Mouse (Mus musculus) cerebellum, postnatal 25 days (tissue): ENCODE results near the gene Adamts9.
A peak's percentile ranks its signal among the peaks of the same experiment; 100 is the strongest.

Experiments used
- DNase-seq, 2 experiments: peaks; one replicate each; pipeline ENCODE4 v3.0.0; 2021; ENCODE audit warnings: mixed read lengths in 2 of 2

Adamts9 gene

DNA sequence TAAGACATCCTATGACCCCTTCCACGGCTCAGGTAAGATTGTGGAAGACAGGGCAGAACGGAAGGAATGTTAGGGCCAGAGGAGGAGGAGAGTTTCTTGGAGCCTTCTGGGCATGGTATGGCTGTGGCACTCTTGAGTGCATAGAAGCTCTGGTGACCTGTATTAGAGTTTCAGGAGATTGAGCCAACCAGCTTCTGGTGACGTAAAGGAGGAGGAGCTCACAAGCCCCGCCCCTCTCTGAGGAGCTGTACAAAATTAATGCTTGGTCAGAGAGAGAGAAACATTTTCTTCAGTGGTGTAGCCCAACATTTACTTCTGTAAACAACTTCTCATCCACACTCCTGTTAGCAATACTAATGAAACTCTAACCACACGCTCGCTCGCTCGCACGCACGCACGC is 140.9 kb downstream of the Adamts9 start:
- no peak for DNase-seq

GRCm38 (mm10) chr6:92801462-92801861 is 141.8 kb downstream of the Adamts9 start:
- no peak for DNase-seq

DNA sequence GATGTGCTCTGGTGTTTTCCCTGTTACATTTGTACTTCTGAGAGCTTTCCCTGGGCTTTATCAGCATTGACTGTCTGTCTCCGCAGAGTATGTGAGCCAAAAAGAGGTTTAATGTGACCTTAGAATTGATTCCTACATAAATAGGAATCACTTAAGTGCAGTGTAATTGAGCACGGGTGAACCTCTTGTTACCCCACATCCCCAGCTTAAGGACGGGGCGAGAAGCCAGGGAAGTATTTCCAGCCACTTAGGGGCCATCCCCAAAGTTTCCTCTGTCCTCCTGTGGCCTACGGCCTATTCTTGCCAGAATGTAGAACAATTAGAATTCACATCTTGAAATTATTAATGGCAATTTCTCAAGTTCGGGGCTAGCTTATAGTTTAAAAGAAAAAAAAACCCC is 149.5 kb downstream of the Adamts9 start:
- DNase-seq: no peak

DNA sequence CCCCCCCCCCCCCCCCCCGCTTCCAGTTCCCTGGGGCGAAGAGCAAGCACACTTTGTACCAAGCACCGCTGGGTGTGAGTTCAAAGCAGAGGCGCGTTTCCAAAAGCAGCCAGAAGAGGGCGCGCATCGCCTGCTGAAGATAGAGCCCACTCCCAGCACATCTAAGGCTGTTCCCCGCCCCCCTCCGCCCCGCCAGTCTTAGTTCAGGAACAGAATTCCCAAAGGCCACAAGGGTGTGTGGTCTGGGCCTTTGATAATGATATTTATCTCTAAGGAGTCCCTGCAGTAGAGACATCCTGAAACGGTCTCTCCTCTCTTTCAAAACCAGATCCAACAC is 155.9 kb downstream of the Adamts9 start:
- peak; percentile 83 to 90 for DNase-seq

- no peak for DNase-seq
Measured at GRCm38 (mm10) chr6:92786701-92787375, 156.5 kb downstream of the Adamts9 start.

- peak; percentile 51 to 75 for DNase-seq
Measured at GRCm38 (mm10) chr6:92784782-92785181, 158.5 kb downstream of the Adamts9 start.

- no peak for DNase-seq
Measured at GRCm38 (mm10) chr6:92781446-92781845, 161.8 kb downstream of the Adamts9 start.

DNA sequence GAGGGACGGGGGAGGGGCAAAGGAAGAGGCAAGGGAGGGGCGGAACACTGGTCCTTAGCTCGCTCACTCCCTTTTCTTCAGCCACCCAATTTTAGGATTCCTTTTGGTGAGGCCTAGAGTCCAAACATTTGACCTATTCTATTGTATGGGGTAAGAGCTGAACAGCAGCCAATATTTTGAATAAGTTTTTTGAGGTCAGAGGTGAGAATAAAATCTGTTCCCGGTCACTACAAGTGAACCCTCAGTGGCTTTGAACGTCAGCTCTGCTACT is 163.4 kb downstream of the Adamts9 start:
- DNase-seq: no peak

- no peak for DNase-seq
Measured at GRCm38 (mm10) chr6:92779140-92779934, 164.0 kb downstream of the Adamts9 start.

GRCm38 (mm10) chr6:92776356-92776755 is 166.9 kb downstream of the Adamts9 start:
- peak; percentile 8 to 31 for DNase-seq

GRCm38 (mm10) chr6:92762372-92762771 is 180.9 kb downstream of the Adamts9 start:
- no peak for DNase-seq

- no peak for DNase-seq
Measured at GRCm38 (mm10) chr6:92759616-92760015, 183.7 kb downstream of the Adamts9 start.

- no peak for DNase-seq
Measured at GRCm38 (mm10) chr6:92755826-92756225, 187.5 kb downstream of the Adamts9 start.

DNA sequence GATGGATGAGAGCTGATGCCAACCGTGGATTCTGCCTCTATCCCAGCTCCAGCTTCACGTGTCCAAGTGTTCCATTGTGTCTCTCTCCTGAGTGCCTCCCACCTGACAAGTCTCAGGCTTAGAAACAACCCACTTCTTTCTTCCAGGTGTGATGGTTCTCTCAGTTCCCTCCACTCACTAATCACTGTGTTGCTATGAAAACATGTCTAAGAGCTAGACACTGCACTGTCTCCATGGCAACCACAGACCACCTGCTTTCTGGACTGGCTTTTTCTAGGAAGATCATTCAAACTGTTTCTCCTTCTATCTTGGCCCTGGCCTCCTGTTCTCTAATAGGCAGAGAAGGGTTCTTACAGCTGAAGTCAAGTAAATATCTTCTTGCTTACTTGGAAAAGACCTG is 190.6 kb downstream of the Adamts9 start:
- no peak for DNase-seq

GRCm38 (mm10) chr6:92749420-92749819 is 193.9 kb downstream of the Adamts9 start:
- no peak for DNase-seq

- DNase-seq: peak; percentile 30 to 69
Measured at GRCm38 (mm10) chr6:92743605-92744004, 199.7 kb downstream of the Adamts9 start.

GRCm38 (mm10) chr6:92737116-92737515 is 206.2 kb downstream of the Adamts9 start:
- peak; percentile 11 to 49 for DNase-seq

DNA sequence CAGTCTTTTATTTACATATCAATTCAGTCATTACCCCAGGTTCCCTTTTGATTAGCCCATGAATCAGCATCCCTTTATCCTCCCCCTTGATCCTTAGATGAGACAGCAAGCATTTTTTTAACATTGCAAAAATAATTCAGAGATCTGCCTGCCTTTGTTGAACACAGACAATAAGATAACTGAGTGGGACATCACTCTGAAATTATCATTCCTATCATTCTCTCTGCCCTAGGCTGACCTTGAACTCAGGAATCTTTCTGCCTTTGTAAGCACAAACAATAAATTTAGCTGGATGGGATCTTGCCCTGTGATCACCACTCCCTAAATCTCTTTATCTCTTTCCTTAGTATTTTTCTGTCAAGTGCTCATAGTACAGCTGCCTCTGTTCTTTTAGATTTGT is 209.6 kb downstream of the Adamts9 start:
- DNase-seq: no peak

DNA sequence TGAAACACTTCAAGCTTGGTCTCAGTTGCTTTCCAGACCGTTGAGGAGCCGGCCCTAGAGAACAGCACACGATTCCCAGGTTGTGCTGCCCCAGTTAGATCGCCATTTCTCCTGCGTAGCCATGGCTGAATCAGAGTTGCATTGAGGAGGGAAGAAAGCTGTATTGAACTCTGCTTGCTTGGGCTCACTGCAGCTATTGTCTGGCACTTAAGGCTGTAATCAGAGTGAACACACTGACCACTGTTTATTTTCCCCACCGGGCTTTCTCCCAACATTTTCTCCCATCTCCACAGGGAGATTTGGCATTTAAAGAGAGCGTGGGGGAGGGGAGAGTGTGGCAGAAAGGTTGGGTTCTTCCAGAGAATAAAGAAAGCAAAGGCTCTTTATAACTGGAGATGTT is 214.8 kb downstream of the Adamts9 start:
- DNase-seq: peak in 1 of 2 experiments; percentile 7

DNA sequence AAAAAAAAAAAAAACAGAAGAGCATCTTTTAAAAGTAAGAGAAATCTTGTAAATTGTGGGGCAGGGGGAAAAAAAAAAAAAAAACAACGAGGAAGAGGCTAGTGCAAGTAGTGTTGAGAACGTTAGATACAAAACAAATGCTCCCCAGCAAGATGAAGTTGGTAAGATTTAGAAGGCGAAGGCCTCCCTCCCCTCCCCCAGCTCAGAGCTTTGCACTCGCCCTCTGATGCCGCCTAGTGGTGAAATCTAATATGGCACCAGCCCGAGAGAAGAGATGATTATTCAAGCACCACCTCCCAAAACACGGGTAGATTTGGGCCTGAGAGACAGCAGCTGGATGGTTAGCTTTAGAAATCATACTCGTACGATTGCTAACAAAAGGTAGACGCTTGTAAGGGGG is 215.2 kb downstream of the Adamts9 start:
- peak; percentile 76 to 87 for DNase-seq

DNA sequence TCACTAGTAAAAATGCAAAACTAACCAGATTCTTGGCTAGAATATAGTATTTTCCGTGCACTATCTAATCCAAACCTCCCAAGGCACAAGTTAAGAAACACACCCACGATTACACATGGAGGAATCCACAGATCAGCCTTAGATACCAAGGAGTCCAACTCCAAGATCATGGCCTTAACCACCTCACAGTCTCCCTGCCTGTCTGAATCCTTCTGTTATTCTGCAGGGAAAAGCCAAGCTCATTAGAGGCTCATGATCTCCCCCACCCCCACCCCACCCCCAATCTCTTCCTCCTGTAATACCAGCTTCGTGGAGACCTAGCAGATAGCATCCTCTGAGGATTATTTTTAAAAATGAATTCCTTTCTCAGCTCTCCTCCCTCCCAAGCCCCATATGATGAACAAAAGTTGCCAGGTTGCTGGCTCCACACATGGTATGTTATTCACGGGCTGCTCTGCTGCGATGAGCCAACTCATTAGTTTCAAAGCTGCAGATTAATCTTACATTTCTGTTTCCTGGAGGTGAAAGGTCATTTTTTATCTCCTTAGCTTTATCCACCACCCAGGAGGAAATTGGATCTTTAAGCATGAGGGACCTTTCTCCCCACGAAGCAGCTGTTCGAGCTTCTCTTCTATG is 215.8 kb downstream of the Adamts9 start:
- no peak for DNase-seq

- DNase-seq: no peak
Measured at GRCm38 (mm10) chr6:92726121-92726520, 217.2 kb downstream of the Adamts9 start.

DNA sequence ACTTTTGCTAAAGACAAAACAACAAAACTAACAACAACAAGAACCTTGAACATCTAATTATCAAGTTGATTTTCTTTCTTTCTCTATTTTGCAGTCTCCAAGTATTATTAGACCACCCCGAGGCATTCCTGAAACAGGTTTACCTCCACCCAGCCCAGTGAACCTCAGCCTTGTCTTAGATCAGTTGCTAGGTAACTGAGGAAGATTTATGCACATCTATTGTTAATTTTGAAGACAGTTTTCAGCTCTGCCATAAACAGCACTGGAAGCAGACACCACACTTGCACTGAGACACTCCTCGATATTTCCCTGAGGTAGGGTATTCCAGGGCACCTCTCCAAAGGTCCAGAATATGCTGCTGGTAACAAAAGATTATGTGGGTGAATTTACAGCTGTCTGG is 218.9 kb downstream of the Adamts9 start:
- DNase-seq: no peak
